Mouse (Mus musculus): ENCODE results near the gene Fads6.

Gene Fads6

DNA sequence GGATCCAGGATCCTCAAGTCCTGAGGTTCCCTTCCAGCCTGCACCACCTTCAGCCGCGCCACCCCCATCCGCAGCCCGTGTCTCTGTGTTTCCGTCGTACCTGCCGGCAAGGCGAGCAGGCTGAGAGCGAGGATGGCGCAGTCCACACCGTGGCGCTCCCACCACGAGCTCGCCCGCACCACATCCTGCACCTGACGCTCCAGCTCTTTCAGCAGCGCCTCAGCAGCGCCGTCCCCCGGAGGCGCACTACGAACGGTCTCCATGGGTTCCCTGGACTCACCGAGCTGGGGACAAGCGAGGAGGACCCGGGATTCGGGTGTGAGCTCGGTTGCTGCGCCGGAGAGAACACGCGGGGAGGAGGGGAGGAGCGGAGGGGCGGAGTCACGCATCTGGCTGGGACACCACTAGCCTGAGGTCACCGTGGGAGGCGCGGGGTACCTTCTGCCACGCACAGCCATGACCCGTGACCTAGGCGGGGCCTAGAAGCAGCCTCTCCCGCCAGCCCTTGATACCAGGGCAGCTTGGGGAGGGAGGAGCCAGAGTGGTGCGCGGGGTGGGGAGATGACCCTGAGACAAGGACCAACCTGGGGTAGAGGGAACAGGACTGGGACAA is at the start of gene Fads6:
Gene Fads6 (minus strand): TSS at position 450 of the 613 bp plus-strand sequence.
- DNase-seq (ENCODE audit: low spot score in 2 of 2) = peak in 1 of 2 experiments; percentile 60

DNA sequence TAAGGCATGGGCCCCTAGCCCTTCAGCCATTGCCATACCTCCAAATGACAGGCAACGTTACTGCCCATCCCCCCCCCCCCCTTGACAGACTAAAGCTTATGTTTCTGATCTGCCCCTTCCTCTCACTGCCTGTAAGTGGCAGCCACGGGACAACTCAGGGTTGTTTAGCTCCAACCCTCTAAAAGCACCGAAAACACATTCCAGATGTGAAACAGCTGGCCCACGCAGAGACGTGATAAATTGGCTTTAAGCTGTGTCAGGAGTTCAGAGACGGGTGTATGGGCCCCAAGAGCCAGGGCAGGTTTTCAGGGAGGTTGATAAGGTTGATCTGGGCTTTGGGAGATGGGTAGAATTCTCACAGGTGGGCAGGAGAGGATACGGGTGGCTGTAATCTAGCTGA is 48.1 kb upstream of the Fads6 start:
- DNase-seq (ENCODE audit: low spot score in 2 of 2) = no peak

DNA sequence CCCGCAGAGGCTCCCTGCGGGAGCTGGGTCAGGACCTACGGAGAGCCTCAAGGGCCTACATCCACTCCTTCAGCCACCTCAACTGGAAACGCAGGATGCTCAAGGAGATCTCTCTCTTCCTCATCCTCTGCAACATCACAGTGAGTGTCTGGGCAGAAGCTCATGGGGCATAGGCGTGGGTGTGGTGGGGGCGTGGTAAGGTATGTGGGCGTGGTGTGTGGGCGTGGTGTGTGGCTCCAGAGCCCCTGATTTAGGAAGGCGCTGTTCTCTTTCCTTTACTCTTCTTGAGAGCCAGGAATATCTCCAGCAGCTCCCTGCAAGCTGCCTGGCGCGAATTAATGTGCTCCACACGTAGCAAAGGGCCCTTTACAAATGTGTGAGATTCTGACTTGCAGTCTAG is 47.5 kb upstream of the Fads6 start:
- no peak for DNase-seq (ENCODE audit: low spot score in 2 of 2)

DNA sequence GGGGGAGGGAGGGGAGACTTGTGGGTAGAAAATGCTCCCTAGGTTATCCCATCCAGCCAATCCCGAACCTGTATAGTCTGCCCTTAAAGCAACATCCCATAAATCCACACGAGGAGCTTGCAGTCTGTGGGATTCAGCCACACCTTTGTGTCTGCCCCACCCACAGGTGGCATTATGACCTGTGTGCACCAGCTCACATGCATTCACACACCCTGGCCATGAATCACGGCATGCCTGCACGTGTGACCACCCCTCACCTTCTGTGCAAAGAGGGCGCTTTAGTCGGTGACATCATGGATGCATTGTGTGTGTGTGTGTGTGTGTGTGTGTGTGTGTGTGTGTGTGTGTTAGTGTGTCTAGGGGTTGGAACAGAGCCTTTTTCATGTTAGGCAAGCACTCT is 44.4 kb upstream of the Fads6 start:
- DNase-seq (ENCODE audit: low spot score in 2 of 2) = no peak

DNA sequence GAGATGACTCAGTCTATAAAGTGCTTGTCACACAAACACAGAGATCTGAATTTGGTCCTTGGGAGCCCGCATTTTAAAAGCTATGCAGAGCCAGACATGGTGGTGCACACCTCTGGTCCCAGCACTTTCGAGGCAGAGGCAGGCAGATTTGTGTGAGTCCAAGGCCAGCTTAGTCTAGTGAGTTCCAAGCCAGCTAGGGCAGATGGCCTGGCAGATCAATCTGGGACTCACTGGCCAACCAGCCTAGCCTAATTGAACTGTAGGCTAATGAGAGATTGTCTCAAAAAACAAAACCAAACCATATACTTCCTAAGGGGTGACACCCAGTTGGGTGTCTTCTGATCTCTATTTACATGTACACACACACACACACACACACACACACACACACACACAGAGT is 43.8 kb upstream of the Fads6 start:
- no peak for DNase-seq (ENCODE audit: low spot score in 2 of 2)

DNA sequence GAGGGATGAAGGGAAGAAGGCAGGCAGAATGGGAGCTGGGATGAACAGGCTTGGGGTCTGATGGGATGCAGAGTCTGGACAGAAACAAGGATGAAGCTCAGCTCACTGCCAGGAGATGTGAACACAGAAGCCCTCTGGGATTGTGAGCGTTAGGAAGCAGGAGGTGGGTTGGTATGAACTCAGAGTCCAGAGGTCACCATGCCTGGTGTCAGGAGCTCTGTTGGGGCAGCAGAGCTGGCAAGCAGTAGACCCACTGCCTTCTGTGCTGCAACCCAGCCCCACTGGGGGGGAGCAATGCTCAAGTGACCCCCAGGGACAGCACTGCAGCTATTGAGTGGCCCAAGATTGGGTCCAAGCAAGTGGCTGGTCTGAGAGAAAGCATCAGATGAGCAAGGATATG is 40.4 kb upstream of the Fads6 start:
- DNase-seq (ENCODE audit: low spot score in 2 of 2) = no peak

DNA sequence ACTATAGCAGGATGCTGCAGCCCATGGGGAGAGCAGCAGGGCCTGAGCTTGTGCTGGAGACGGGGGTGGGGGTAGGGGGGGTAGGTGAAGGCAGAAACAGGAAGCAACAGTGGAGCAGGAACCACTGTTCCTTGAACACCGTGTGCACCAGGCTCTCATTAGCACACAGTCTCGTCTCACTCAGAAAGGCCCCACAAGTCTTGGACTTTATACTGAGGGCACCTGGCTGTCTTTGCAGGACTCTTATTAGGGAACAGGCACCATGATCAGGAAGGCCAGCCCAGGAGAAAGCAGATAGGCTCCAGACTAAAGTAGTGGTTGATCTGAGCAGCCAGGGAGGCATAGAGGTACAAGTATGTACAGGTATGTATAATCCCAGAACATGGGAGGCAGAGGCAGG is 39.9 kb upstream of the Fads6 start:
- no peak for DNase-seq (ENCODE audit: low spot score in 2 of 2)

DNA sequence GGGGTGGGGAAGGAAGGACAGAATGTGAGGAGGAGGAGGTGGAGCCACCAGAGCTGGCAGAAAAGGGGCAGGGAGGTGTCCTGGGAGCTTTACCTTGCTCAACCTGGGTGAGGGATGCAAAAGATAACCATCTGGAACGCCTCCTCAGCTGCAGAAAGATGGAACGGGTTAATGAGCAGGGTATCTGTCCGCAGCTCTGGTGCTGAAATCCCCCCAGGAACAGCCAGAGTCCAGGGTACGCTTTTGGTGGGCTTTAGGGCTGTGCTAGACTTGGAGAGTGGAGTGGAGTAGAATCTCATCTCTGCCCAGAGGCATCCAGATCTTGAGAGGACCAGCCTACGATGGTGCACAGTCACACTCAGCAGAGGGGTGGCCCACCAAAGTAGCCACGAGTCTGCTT is 38.7 kb upstream of the Fads6 start:
- DNase-seq (ENCODE audit: low spot score in 2 of 2) = no peak

DNA sequence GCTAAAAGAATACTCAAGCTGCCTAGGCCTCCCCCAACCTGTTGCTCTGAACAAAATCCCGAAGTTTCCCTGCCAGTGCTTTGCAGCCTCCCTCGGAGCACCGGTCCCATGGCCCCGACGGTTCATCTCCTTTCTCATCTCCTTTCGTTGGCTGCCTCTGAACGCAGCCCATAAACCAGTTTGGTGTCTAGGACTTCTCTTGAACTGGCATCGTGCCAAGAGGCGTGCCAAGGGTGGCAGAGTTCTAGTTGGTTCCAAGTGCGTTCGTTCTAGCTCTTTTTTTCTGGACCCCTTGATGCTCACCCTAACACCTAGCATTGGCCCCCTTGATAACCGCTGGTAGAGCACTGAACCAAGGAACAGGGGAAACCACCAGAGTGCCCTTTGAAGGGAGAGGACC is 37.8 kb upstream of the Fads6 start:
- no peak for DNase-seq (ENCODE audit: low spot score in 2 of 2)

DNA sequence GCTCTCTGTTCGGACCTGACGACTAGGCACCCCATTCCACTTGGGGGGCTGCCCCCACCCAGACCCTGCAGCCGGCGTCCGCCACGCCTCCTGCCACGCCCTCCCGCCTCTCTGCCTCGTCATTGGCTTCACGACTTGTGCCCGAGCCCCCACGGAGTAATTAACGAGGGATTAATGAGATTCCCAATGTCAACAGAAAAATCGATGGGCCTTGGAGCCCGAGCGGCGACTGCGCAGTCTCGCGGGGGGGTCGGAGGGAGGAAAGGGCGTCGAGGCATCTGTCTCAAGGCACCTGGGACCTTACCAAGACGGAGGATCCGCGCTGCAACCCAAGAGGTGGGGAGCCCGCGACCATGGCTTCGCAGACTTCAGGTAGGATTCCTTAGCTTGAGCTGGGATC is 37.1 kb upstream of the Fads6 start, which contains the start of gene Otop3:
Gene Otop3 (plus strand): TSS at position 201 of the 400 bp plus-strand sequence.
- no peak for DNase-seq (ENCODE audit: low spot score in 2 of 2)

DNA sequence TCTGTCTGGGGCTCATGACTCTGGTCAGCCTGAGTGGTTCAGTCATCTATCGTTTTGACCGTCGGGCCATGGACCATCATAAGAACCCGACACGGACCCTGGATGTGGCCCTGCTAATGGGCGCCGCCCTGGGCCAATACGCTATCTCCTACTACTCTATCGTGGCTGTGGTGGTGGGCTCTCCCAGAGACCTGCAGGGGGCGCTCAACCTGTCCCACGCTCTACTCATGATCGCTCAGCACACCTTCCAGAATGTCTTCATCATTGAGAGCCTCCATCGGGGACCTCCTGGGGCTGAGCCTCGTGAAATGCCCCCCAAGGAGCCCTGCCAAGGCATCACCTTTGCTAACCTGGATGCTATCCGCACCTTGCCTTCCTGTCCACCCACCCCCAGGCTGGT is 31.9 kb upstream of the Fads6 start:
- no peak for DNase-seq (ENCODE audit: low spot score in 2 of 2)

DNA sequence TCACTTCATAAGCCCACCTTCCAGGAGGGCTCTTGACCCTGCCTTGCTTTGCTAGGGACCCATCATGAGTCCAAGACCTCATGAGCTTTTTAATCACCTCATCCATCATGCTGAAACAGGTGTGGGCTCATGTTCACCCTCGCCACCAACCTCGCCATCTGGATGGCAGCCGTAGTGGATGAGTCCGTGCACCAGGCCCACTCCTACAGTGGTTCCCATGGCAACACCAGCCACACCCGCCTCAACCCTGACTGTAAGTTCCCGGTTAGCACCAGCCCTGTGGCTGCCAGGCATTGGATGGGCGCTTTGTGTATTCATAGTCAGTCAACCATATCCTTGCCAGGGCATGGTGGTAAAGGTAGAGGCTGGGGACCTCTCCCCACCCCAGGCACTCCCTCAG is 29.3 kb upstream of the Fads6 start:
- DNase-seq (ENCODE audit: low spot score in 2 of 2) = peak in 1 of 2 experiments; percentile 41

DNA sequence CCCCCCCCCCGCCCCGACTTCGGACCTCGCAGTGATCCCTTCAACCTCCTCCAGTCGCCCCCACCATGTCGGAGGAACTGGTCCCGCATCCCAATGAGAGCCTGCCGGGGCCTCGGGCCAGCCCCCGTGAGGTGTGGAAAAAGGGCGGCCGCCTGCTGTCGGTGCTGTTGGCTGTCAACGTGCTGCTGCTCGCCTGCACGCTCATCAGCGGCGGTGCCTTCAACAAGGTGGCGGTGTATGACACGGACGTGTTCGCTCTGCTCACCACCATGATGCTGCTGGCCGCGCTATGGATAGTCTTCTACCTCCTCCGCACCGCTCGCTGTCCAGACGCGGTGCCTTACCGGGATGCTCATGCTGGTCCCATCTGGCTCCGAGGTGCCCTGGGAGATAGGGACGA is 25.9 kb upstream of the Fads6 start:
- no peak for DNase-seq (ENCODE audit: low spot score in 2 of 2)

DNA sequence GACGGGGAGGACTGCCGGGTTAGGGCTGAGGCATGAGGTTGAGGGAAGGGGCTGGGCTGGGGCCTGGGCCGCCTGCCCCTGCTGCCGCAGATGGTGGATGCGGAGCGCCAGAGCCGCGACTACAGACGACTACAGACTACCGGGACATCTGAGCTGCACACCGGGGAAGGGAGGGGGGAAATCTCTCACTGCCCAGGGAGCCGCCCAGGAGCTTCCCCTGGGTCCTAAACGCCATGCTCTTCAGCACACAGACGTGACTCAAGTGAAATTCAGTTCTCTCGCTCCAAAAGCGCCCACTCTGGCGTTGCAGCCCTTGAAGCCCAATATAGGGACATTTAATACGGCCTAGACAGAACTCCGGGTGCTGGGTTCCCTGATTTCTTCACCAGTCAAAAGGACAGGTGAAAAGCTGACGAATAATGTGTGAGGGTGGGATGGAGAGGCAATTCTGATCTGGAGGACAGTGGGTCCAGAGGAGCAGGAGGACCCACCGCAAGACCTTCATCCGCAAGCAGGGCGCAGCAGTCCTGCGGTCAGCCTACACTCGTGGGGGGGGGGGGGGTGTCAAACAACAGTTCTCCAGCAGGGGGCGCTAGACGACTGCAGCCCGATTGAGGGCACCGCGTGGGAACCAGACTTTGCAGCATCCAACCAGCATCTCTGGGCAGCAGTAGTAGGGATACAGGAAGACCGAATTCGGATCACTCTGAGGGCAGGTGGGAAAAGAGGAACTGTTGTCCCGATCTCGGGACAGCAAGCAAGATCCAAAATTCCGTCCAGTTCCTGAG is 24.6 kb upstream of the Fads6 start, which contains the start of gene Ush1g:
Gene Ush1g (minus strand): TSS at position 136 of the 788 bp plus-strand sequence.
- no peak for DNase-seq (ENCODE audit: low spot score in 2 of 2)

DNA sequence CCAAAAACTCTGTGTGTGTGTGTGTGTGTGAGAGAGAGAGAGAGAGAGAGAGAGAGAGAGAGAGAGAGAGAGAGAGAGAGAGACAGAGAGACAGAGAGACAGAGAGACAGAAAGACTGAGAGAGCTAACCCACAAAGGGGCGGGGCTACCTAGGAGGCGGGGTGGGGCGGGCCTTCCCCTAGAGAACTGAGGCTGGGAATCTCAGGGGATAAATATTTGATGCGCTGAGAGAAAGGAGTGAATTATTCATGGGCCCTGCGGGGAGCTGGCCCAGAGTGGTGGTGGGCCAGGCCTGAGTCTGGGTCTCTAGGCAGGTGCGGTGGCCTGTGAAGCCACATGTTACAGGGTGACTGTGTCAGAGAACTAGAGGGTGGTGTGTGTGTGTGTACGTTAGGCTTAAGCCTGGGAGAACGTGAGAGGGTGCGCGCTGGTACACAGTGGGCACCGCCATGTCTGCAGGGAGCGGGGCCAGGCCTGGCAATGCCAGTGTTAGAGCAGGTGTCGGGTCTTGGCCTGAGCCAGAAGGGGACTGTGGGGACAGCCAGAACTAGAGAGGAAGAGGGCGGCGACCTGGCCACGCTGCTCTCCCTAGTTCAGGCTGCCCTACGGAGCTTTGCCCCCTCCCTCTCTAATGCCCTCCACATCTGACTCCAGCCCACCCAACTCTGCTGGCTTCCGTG is 22.4 kb upstream of the Fads6 start:
- no peak for DNase-seq (ENCODE audit: low spot score in 2 of 2)

DNA sequence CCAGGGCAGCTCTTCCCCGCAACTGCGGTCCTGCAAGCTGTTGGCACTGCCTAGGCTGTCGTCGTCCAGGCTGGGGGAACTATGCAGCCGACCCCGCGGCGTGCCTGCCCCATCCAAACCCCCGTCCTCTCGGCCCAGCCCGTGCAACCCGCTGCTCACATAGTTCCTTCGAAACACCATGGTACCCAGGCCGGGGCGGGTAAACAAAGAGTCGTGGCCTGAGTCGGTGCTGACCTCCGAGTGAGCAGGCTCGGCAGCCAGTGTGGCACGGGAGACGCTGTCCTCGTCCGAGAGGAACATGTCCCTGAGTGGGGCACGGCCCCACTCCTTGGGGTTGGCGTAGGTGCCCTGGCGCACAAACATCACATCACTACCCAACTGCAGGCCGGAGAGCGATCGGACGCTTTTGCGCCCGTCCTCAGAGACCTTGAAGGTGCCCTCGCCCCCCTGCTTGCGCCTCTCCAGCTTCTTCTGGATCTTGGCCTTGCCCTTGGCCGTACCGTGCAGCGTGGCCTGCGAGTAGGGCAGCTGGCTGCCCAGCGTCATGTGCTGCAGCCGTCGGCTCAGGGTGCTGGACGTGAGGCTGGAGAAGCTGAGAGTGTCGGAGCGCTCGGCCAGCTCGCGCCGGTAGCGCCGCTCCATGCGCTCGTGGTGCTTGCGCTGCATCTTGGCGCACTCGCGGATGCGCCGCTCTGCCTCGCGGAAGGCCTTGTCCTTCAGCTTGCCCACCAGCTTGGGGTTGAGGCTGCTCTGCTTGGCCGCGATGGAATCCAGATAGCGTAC is 21.0 kb upstream of the Fads6 start:
- DNase-seq (ENCODE audit: low spot score in 2 of 2) = no peak

DNA sequence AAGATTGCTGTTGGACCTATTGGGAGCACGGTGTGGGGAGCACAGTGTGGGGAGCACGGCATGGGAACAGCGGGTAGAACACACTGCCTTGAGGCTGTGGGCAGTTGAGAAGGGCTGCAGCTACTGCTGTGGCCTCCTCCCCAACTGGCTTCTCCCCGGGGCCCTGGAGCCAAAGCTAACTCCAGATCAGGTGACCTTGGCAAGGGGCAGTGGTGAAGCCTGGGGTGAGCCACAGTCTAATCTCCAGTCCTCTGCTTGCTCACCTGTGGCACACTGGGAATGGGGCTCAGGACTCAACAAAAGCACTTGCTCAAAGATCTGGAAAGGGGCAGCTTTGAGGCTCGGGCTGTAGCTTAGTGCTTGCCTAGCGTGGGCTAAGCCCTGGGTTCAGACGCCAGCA is 19.7 kb upstream of the Fads6 start:
- DNase-seq (ENCODE audit: low spot score in 2 of 2) = no peak

DNA sequence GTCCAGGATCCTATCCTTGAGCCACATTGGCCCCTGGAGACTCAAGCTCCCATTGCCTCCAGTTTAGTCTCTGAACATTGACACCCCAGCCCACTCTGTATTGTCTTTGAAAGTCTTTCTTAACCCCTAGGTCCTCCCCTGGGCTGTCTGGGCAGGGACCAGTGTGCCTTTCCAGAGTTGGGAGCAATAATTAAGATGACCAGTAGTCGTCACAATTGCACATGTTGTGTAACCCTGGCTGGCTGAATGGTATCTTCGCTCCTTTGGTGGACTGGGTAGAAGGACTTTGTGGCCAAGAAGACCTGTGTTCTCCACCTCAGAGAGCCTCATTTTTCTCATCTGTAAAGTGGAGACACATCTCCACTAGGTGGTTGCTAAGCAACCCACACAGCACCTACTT is 16.8 kb upstream of the Fads6 start:
- DNase-seq (ENCODE audit: low spot score in 2 of 2) = no peak

DNA sequence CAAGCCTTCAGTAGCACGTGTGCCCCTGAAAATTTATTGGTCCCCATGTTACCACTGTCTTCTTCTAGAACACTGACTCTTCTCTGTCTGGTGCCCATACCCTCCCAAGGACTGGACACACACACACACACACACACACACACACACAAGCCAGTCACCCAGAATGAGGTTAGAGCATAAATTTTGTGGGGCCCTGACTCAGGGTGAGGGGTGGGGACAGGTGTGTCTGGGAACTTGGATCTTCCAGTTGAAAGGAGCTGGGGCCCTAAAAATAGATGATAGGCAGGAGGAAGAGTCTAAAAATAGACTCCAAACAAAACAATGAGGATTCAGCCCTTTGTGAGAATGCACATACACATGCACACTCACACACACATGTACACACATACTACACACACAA is 11.3 kb upstream of the Fads6 start:
- no peak for DNase-seq (ENCODE audit: low spot score in 2 of 2)

DNA sequence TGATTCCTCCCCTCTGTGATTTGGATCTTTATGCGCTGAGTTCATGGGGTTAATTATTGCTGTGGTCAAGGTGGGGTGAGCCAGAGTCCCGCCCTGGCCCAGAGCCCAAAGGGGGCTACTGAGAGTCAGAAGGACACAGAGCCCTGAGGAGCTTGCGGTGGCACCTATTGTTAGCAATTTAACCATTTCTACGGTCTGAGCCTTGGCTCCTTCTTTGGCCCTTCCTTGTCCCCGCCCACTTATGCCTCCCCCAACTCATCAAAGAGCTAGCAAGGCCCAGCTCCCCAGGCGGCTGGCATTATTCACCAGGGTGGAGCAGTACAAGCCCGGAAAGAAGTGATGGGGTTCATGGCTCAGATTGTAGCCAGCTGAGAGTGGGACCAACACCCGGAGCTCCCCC is 9.4 kb upstream of the Fads6 start, which contains the start of gene Otop2:
Gene Otop2 (plus strand): TSS at position 301 of the 400 bp plus-strand sequence.
- DNase-seq (ENCODE audit: low spot score in 2 of 2) = no peak

DNA sequence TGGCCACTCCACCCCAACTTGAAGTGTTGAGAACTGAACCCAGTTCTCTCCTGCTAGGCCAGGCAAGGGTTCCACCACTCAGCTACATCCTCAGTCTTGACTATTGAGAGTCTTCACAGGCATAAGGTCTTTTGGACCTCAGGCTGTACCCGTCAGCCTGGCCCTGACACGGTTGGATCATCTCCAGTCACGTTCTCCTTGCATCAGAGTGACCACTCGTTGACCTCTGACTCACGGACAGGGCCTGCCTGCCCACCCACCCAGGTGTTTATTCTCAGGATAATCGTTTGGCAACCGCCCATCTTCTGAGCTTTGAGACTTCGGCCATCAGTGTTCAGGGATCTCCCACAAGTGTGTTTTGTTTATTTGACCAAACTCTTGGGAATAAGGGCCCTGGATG is 5.7 kb upstream of the Fads6 start:
- no peak for DNase-seq (ENCODE audit: low spot score in 2 of 2)

DNA sequence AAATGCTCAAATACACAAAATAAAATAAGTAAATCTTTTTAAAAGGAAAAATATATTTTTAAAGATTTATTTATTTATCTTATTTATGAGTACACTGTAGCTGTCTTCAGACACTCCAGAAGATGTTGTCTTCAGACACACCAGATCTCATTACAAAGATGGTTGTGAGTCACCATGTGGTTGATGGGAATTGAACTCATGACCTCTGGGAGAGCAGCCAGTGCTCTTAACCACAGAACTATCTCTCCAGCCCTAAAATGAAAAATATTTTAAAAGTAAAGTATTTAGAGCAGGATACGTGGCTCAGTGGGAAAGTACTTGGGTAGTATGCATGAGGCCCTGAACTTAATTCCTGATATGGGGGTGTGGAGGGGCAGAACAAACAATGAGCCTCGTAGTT is 3.9 kb upstream of the Fads6 start:
- DNase-seq (ENCODE audit: low spot score in 2 of 2) = no peak

Data from frontal cortex, postnatal 25 days (tissue).